ENCODE assay signal across 16 mouse cellular contexts in the genomic region with DNA sequence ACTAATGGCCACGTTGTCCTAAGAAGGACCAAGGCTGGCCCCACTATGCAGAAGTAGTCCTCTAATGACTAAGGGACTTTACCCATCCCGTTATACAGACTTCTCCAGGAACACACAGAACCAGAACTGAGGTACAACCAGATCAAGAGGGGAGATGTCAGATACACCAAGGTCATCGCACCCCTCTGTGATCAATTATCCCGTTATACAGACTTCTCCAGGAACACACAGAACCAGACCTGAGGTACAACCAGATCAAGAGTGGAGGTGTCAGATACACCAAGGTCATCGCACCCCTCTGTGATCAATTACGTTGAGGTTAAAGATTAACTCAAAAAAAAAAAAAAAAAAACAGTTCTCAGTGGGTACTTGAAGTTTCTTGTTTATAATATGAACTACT. TPM values are rescaled to one million over a fixed set of nuclear protein-coding genes. Genes with fewer than 3 reads are reported as not detected.
DNase-seq lines count a peak whose midpoint lies in the region; ATAC-seq and TF ChIP-seq lines count a peak whose summit lies in the region.
"Had no signal": no experiment of that assay in that cellular context is flagged by ENCODE, and none has a peak within 500 bp of the region (broad histone marks: within the 10 kb centered on the region; RNA-seq: fewer than 3 reads in every experiment).

No protein-coding gene starts in this region.

- H3K36me3 ChIP-seq in intestine, postnatal 0 days (ENCODE audit: control insufficient read depth, insufficient read depth), result no peaks in the 10 kb centered on the region
- H3K36me3 ChIP-seq in intestine, embryonic 16.5 days (ENCODE audit: control insufficient read depth, insufficient read depth, low read length), result no peaks in the 10 kb centered on the region
- no peaks in the 10 kb centered on the region for H3K36me3 ChIP-seq in liver, embryonic 13.5 days
- no peaks in the 10 kb centered on the region for H3K36me3 ChIP-seq in small intestine, adult 2 months (ENCODE audit: control insufficient read depth, insufficient read depth, low read length)
- H3K36me3 ChIP-seq: embryonic facial prominence, embryonic 10.5 days; embryonic facial prominence, embryonic 12.5 days; forebrain, embryonic 15.5 days had no signal

- 45% methylated on average over 6 of the region's 6 CpGs for whole genome bisulfite sequencing in intestine, postnatal 0 days
- WGBS in intestine, embryonic 16.5 days, result 64% methylated on average over 6 of the region's 6 CpGs
- WGBS in liver, embryonic 13.5 days (ENCODE audit: insufficient replicate concordance), result 73% methylated on average over 6 of the region's 6 CpGs
- WGBS in small intestine, adult 2 months, result 27% methylated on average over 6 of the region's 6 CpGs

- no peak for TF ChIP-seq POLR2A in small intestine, adult 2 months (IDR thresholded peaks at IDR 0.05; ENCODE audit: low read depth, low read length)

- no peaks in the 10 kb centered on the region for H3K4me1 ChIP-seq in intestine, postnatal 0 days (replicated peaks; ENCODE audit: control insufficient read depth, insufficient read depth, low read length)
- peaks cover 7% of the 10 kb centered on the region for H3K4me1 ChIP-seq in intestine, embryonic 16.5 days (ENCODE audit: control insufficient read depth, insufficient read depth, low read length)
- peaks cover 30% of the 10 kb centered on the region for H3K4me1 ChIP-seq in liver, embryonic 13.5 days (replicated peaks)
- peaks cover 11% of the 10 kb centered on the region; the same call in 1 of the 2 replicates for H3K4me1 ChIP-seq in small intestine, adult 2 months (ENCODE audit: control insufficient read depth, insufficient read depth, insufficient read length, low read length)
- H3K4me1 ChIP-seq: embryonic facial prominence, embryonic 12.5 days had no signal

- DNase-seq in liver, embryonic 13.5 days, result no peak
- DNase-seq in liver, result no peak
- DNase-seq in adrenal gland, postnatal 25 days, result no peak
- DNase-seq: adrenal gland, adult 2 months; adrenal gland, postnatal 10 days; adrenal gland, postnatal 36 days; cerebellum, adult 2 months; cerebellum, adult 9-10 months; cerebellum, postnatal 10 days had no signal

- H3K9me3 ChIP-seq in intestine, postnatal 0 days (ENCODE audit: control insufficient read depth), result no peaks in the 10 kb centered on the region
- H3K9me3 ChIP-seq in intestine, embryonic 16.5 days (ENCODE audit: control insufficient read depth, low read length), result no peaks in the 10 kb centered on the region
- no peaks in the 10 kb centered on the region for H3K9me3 ChIP-seq in liver, embryonic 13.5 days (replicated peaks)
- H3K9me3 ChIP-seq: embryonic facial prominence, embryonic 10.5 days; embryonic facial prominence, embryonic 12.5 days; forebrain, embryonic 13.5 days; forebrain, embryonic 15.5 days had no signal

- H3K4me2 ChIP-seq in intestine, postnatal 0 days (replicated peaks; ENCODE audit: low read depth), result peak overlapping the region; percentile 94; the same call in 1 of the 2 replicates
- H3K4me2 ChIP-seq in intestine, embryonic 16.5 days (ENCODE audit: low read depth, low read length), result no peak overlapping the region
- 0 out of 2 replicates have a peak overlapping the region, but pooled peaks have one; percentile 1 for H3K4me2 ChIP-seq in liver, embryonic 13.5 days

- no peak overlapping the region for H3K9ac ChIP-seq in intestine, postnatal 0 days (ENCODE audit: low read depth, low read length)
- H3K9ac ChIP-seq in intestine, embryonic 16.5 days (ENCODE audit: low read depth, low read length), result no peak overlapping the region
- H3K9ac ChIP-seq in liver, embryonic 13.5 days, result no peak overlapping the region
- H3K9ac ChIP-seq: embryonic facial prominence, embryonic 12.5 days; forebrain, embryonic 13.5 days; forebrain, embryonic 15.5 days had no signal

- no peak for TF ChIP-seq CTCF in intestine, postnatal 0 days (IDR thresholded peaks at IDR 0.05; ENCODE audit: low read depth)
- TF ChIP-seq CTCF in small intestine, adult 2 months (IDR thresholded peaks at IDR 0.05; ENCODE audit: extremely low read depth, insufficient read length, insufficient replicate concordance, low read depth, low read length), result no peak

- no peak overlapping the region; the same call in 1 of the 2 replicates for H3K27ac ChIP-seq in intestine, postnatal 0 days (ENCODE audit: low read depth, low read length)
- no peak overlapping the region for H3K27ac ChIP-seq in intestine, embryonic 16.5 days (ENCODE audit: low read length)
- H3K27ac ChIP-seq in liver, embryonic 13.5 days, result no peak overlapping the region
- peak overlapping the region; percentile 17 for H3K27ac ChIP-seq in small intestine, adult 2 months (ENCODE audit: insufficient read depth, low read depth, low read length)
- H3K27ac ChIP-seq: embryonic facial prominence, embryonic 10.5 days; embryonic facial prominence, embryonic 12.5 days; forebrain, embryonic 13.5 days; forebrain, embryonic 15.5 days had no signal

- ATAC-seq in intestine, postnatal 0 days, result no peak
- ATAC-seq in intestine, embryonic 16.5 days, result no peak
- no peak for ATAC-seq in liver, embryonic 13.5 days (ENCODE audit: low read depth)
- ATAC-seq: forebrain, embryonic 13.5 days; forebrain, embryonic 15.5 days had no signal

- no peak overlapping the region for H3K4me3 ChIP-seq in intestine, postnatal 0 days (ENCODE audit: low read depth, low read length)
- H3K4me3 ChIP-seq in intestine, embryonic 16.5 days (ENCODE audit: low read length), result no peak overlapping the region
- 0 out of 2 replicates have a peak overlapping the region, but pooled peaks have one; percentile 73 for H3K4me3 ChIP-seq in liver, embryonic 13.5 days (replicated peaks)
- H3K4me3 ChIP-seq in small intestine, adult 2 months (ENCODE audit: low read depth, low read length), result no peak overlapping the region

- no peaks in the 10 kb centered on the region for H3K27me3 ChIP-seq in intestine, postnatal 0 days (replicated peaks; ENCODE audit: control insufficient read depth, insufficient read depth, low read length)
- H3K27me3 ChIP-seq in intestine, embryonic 16.5 days (replicated peaks; ENCODE audit: control insufficient read depth, insufficient read depth, low read length), result no peaks in the 10 kb centered on the region
- 0 out of 2 replicates have a peak, but pooled peaks cover 2% of the 10 kb centered on the region for H3K27me3 ChIP-seq in liver, embryonic 13.5 days
- H3K27me3 ChIP-seq in small intestine, adult 2 months (ENCODE audit: control insufficient read depth, insufficient read depth, low read length), result no peaks in the 10 kb centered on the region
- H3K27me3 ChIP-seq: forebrain, embryonic 15.5 days had no signal

RNA-seq across cellular contexts. Expression of a gene that starts 1.0 kb away (rescaled TPM):
- 9.0 and 9.9 TPM in 2 replicates for polyA plus RNA-seq in intestine, postnatal 0 days (2015; fragmentation: Nextera tagmentation; extraction: Ambion mirVana)
- 17.1 and 17.3 TPM in 2 replicates for polyA plus RNA-seq in intestine, embryonic 16.5 days (2015; fragmentation: Nextera tagmentation; extraction: Ambion mirVana)
- 16.2 and 18.0 TPM in 2 replicates for polyA plus RNA-seq in liver, embryonic 13.5 days (2015; fragmentation: Nextera tagmentation; extraction: Ambion mirVana)
- polyA plus RNA-seq in small intestine, adult 2 months (2012; rRNA removed), result 1.5 and 2.3 TPM in 2 replicates
- total RNA-seq in adrenal gland, postnatal 25 days (2021), result 13.9 and 20.1 TPM in 2 replicates

RNA-seq across cellular contexts. Expression of a gene that starts 17.6 kb away (rescaled TPM):
- polyA plus RNA-seq in intestine, postnatal 0 days (2015; fragmentation: Nextera tagmentation; extraction: Ambion mirVana), result 91.9 and 94.6 TPM in 2 replicates
- polyA plus RNA-seq in intestine, embryonic 16.5 days (2015; fragmentation: Nextera tagmentation; extraction: Ambion mirVana), result 50.4 and 57.8 TPM in 2 replicates
- polyA plus RNA-seq in liver, embryonic 13.5 days (2015; fragmentation: Nextera tagmentation; extraction: Ambion mirVana), result 7.5 and 9.6 TPM in 2 replicates
- polyA plus RNA-seq in small intestine, adult 2 months (2012; rRNA removed), result 11.3 and 84.1 TPM in 2 replicates
- 10.7 and 13.1 TPM in 2 replicates for total RNA-seq in adrenal gland, postnatal 25 days (2021)

RNA-seq across cellular contexts. Expression of a gene that starts 47.0 kb away (rescaled TPM):
- 3.1 and 4.1 TPM in 2 replicates for polyA plus RNA-seq in intestine, postnatal 0 days (2015; fragmentation: Nextera tagmentation; extraction: Ambion mirVana)
- polyA plus RNA-seq in intestine, embryonic 16.5 days (2015; fragmentation: Nextera tagmentation; extraction: Ambion mirVana), result 5.5 and 5.8 TPM in 2 replicates
- 1.5 and 2.0 TPM in 2 replicates for polyA plus RNA-seq in liver, embryonic 13.5 days (2015; fragmentation: Nextera tagmentation; extraction: Ambion mirVana)
- polyA plus RNA-seq in small intestine, adult 2 months (2012; rRNA removed), result 0.90 and 1.2 TPM in 2 replicates
- total RNA-seq in adrenal gland, postnatal 25 days (2021), result 9.6 and 11.6 TPM in 2 replicates
